8 mouse cellular contexts compared by ENCODE assay signal in genomic region chr5:107289234-107289764, GRCm38 (mm10). TPM values are rescaled to one million over a fixed set of nuclear protein-coding genes. Genes with fewer than 3 reads are reported as not detected.
A peak's percentile ranks its signal among the peaks of the same experiment; 100 is the strongest.
DNase-seq lines count a peak whose midpoint lies in the region; ATAC-seq and TF ChIP-seq lines count a peak whose summit lies in the region.

Gene Tgfbr3, minus strand, starts transcription at chr5:107289629.

- H3K4me1 ChIP-seq in forebrain, embryonic 15.5 days = peaks cover 13% of the 10 kb centered on the region
- H3K4me1 ChIP-seq in lung, adult 2 months (ENCODE audit: control insufficient read depth, insufficient read depth, low read length) = peaks cover 6% of the 10 kb centered on the region

- ATAC-seq in cerebellum, adult (ENCODE audit: insufficient number of reproducible peaks, low FRiP score, low TSS enrichment) = peak; percentile 83
- ATAC-seq in forebrain, embryonic 15.5 days (replicated peaks) = peak; percentile 92
- ATAC-seq in neutrophil, adult 5-6 weeks (ENCODE audit: extremely low read depth, insufficient number of reproducible peaks, low FRiP score, poor library complexity, severe bottlenecking) = peak; percentile 18; the same call in 1 of the 2 replicates

- under 1% methylated on average over 54 of the region's 54 CpGs for WGBS in forebrain, embryonic 15.5 days
- WGBS in lung, adult 2 months = under 1% methylated on average over 54 of the region's 54 CpGs

- H3K9ac ChIP-seq in forebrain, embryonic 15.5 days (replicated peaks) = peak within 1 kb of the TSS; percentile 54

- H3K27ac ChIP-seq in forebrain, embryonic 15.5 days (replicated peaks) = peak within 1 kb of the TSS; percentile 20; the same call in 1 of the 2 replicates

- peak; percentile 6; the same call in 1 of the 2 replicates for TF ChIP-seq CTCF in lung, adult 2 months (IDR thresholded peaks at IDR 0.05; ENCODE audit: insufficient read depth, low read length)

- no peaks in the 10 kb centered on the region for H3K36me3 ChIP-seq in forebrain, embryonic 15.5 days

- TF ChIP-seq POLR2A in lung, adult 2 months (IDR thresholded peaks at IDR 0.05; ENCODE audit: borderline replicate concordance, extremely low read depth, low read depth, low read length) = peak; percentile 80; the same call in 1 of the 2 replicates

- peaks cover 50% of the 10 kb centered on the region for H3K27me3 ChIP-seq in forebrain, embryonic 15.5 days

- peak within 1 kb of the TSS; percentile 66 for H3K4me3 ChIP-seq in forebrain, embryonic 15.5 days
- H3K4me3 ChIP-seq in lung, adult 2 months (replicated peaks; ENCODE audit: extremely low read depth, low read depth, low read length) = peak within 1 kb of the TSS; percentile 92

- DNase-seq in ES-CJ7 (ENCODE audit: low read depth, low spot score) = peak; percentile 57
- DNase-seq in heart, postnatal 14 days = peak; percentile 90 to 93
- DNase-seq in layer of hippocampus, adult 18-20 months (ENCODE audit: low spot score in 2 of 2) = peak; percentile 74 to 88
- DNase-seq in lung, adult 2 months = peak; percentile 75
- DNase-seq in thymus, adult 18-20 months = peak; percentile 53 to 66

- H3K4me2 ChIP-seq in forebrain, embryonic 15.5 days (replicated peaks) = peak within 1 kb of the TSS; percentile 98

- intact Hi-C loops in heart, postnatal 14 days (cut with DNase I) = loop anchor here (2.0 to 5.0 kb wide), 4 partner anchors 52 to 292 kb away; no protein-coding TSS in a partner anchor

- H3K9me3 ChIP-seq in forebrain, embryonic 15.5 days = no peaks in the 10 kb centered on the region

RNA-seq across cellular contexts. Expression of gene Tgfbr3, which starts in this region (rescaled TPM):
- 2.0 and 2.3 TPM in 2 replicates for polyA plus RNA-seq in forebrain, embryonic 15.5 days (2015; fragmentation: Nextera tagmentation; extraction: Ambion mirVana)
- 10 to 100 TPM; 47.3 to 59.0 TPM for total RNA-seq in heart, postnatal 14 days (2021)
- 10 to 100 TPM; 18.2 to 21.0 TPM for total RNA-seq in layer of hippocampus, adult 18-20 months (2021)
- polyA plus RNA-seq in lung, adult 2 months (2012; rRNA removed) = 44.8 and 47.3 TPM in 2 replicates
- 2.0 and 2.7 TPM in 2 replicates for total RNA-seq in neutrophil, adult 5-6 weeks (2017)

Comparison
In these comparisons a context has a peak if more than half of its experiments do, and no peak if none do; other contexts are left out.
1. Peak in every context shown above with its lines: DNase-seq, ATAC-seq, H3K4me3 ChIP-seq and H3K27ac ChIP-seq.
2. RNA of gene Tgfbr3 (polyA plus RNA-seq): 44.8 to 47.3 TPM in lung, adult 2 months; 2.0 to 2.3 TPM in forebrain, embryonic 15.5 days; every median in the first group is over 10 times any median in the second.
3. ATAC-seq: peak in every context shown above with its lines; median percentile 92 in forebrain, embryonic 15.5 days; 83 in cerebellum, adult; 18 in neutrophil, adult 5-6 weeks.